Mouse (Mus musculus): ENCODE measurements around the gene Fut7.

Fut7 gene

GRCm38 (mm10) chr2:25458911-25459310, 35.8 kb downstream of the Fut7 start:
- peak; percentile 59 for DNase-seq (ENCODE audit: low read depth, low spot score)

GRCm38 (mm10) chr2:25460135-25460534, 37.1 kb downstream of the Fut7 start:
- peak; percentile 56 for DNase-seq (ENCODE audit: low read depth, low spot score)

GRCm38 (mm10) chr2:25460551-25461309, 37.7 kb downstream of the Fut7 start, which contains the start of gene Paxx:
Gene Paxx, minus strand, starts transcription at chr2:25461094.
- DNase-seq (ENCODE audit: low read depth, low spot score): peak; percentile 97

GRCm38 (mm10) chr2:25461407-25461806, 38.3 kb downstream of the Fut7 start:
- no peak for DNase-seq (ENCODE audit: low read depth, low spot score)

- DNase-seq (ENCODE audit: low read depth, low spot score): no peak
These were observed 40.6 kb downstream of the Fut7 start for GRCm38 (mm10) chr2:25463630-25464029.

- no peak for DNase-seq (ENCODE audit: low read depth, low spot score)
These were observed 42.2 kb downstream of the Fut7 start for GRCm38 (mm10) chr2:25465256-25465655.

- DNase-seq (ENCODE audit: low read depth, low spot score): no peak
These were observed 43.0 kb downstream of the Fut7 start for GRCm38 (mm10) chr2:25465816-25466635.

- no peak for DNase-seq (ENCODE audit: low read depth, low spot score)
These were observed 44.7 kb downstream of the Fut7 start for GRCm38 (mm10) chr2:25467606-25468303.

GRCm38 (mm10) chr2:25468962-25469915, 46.2 kb downstream of the Fut7 start:
- DNase-seq (ENCODE audit: low read depth, low spot score): no peak

- DNase-seq (ENCODE audit: low read depth, low spot score): no peak
These were observed 46.9 kb downstream of the Fut7 start, which contains the start of gene Ptgds for GRCm38 (mm10) chr2:25469969-25470368. Gene Ptgds, minus strand, starts transcription at chr2:25470046.

GRCm38 (mm10) chr2:25472550-25472949, 49.5 kb downstream of the Fut7 start:
- no peak for DNase-seq (ENCODE audit: low read depth, low spot score)

Measured in skeletal muscle tissue, adult 2 months (tissue).